In genomic region chr6:31215661-31216060, GRCm38 (mm10) we compare ENCODE assay signal across 8 mouse cellular contexts.
DNase-seq lines count a peak whose midpoint lies in the region; ATAC-seq and TF ChIP-seq lines count a peak whose summit lies in the region.

No protein-coding gene starts in this region.

- peak overlapping the region; percentile 97 for H3K9ac ChIP-seq in heart, adult 2 months (ENCODE audit: low read depth, low read length)
- H3K9ac ChIP-seq in forebrain, embryonic 13.5 days: peak overlapping the region; percentile 69; the same call in 1 of the 2 replicates
- H3K9ac ChIP-seq in liver, embryonic 13.5 days: no peak overlapping the region

- H3K4me2 ChIP-seq in forebrain, embryonic 13.5 days: peak overlapping the region; percentile 100
- peak overlapping the region; percentile 93 for H3K4me2 ChIP-seq in liver, embryonic 13.5 days

- no peak; the same call in 1 of the 2 replicates for ATAC-seq in forebrain, embryonic 13.5 days
- no peak for ATAC-seq in liver, embryonic 13.5 days (ENCODE audit: low read depth)
- ATAC-seq in erythroid progenitor cell, adult 5-6 weeks (replicated peaks; ENCODE audit: low FRiP score, poor library complexity, severe bottlenecking): no peak
- no peak for ATAC-seq in granulocyte monocyte progenitor cell, adult 5-6 weeks (replicated peaks; ENCODE audit: poor library complexity, severe bottlenecking)

- intact Hi-C loops in heart, adult 2 months (cut with DNase I): no loop called here

- TF ChIP-seq POLR2A in heart, adult 2 months (IDR thresholded peaks at IDR 0.05; ENCODE audit: insufficient read depth, low read depth, low read length): no peak

- peaks cover 12% of the 10 kb centered on the region for H3K4me1 ChIP-seq in heart, adult 2 months (ENCODE audit: control insufficient read depth, insufficient read depth, low read length)
- H3K4me1 ChIP-seq in forebrain, embryonic 13.5 days: peaks cover 35% of the 10 kb centered on the region
- peaks cover 35% of the 10 kb centered on the region for H3K4me1 ChIP-seq in liver, embryonic 13.5 days (replicated peaks)

- H3K36me3 ChIP-seq in heart, adult 2 months (ENCODE audit: control insufficient read depth, insufficient read depth, low read length): peaks cover 44% of the 10 kb centered on the region
- no peaks in the 10 kb centered on the region for H3K36me3 ChIP-seq in forebrain, embryonic 13.5 days (ENCODE audit: poor library complexity, severe bottlenecking)
- no peaks in the 10 kb centered on the region for H3K36me3 ChIP-seq in liver, embryonic 13.5 days

- no peak for TF ChIP-seq EP300 in heart, adult 2 months (IDR thresholded peaks at IDR 0.05; ENCODE audit: insufficient read depth, low read depth, low read length)

- no peak for TF ChIP-seq CTCF in heart, adult 2 months (IDR thresholded peaks at IDR 0.05)

- H3K27me3 ChIP-seq in heart, adult 2 months (ENCODE audit: control insufficient read depth, insufficient read depth, low read length): no peaks in the 10 kb centered on the region
- H3K27me3 ChIP-seq in forebrain, embryonic 13.5 days: peaks cover 64% of the 10 kb centered on the region
- peaks cover 72% of the 10 kb centered on the region for H3K27me3 ChIP-seq in liver, embryonic 13.5 days

- H3K27ac ChIP-seq in heart, adult 2 months: peak overlapping the region; percentile 100
- no peak overlapping the region for H3K27ac ChIP-seq in forebrain, embryonic 13.5 days
- no peak overlapping the region for H3K27ac ChIP-seq in liver, embryonic 13.5 days

- H3K4me3 ChIP-seq in heart, adult 2 months: peak overlapping the region; percentile 95
- peak overlapping the region; percentile 71 for H3K4me3 ChIP-seq in forebrain, embryonic 13.5 days
- peak overlapping the region; percentile 66 for H3K4me3 ChIP-seq in liver, embryonic 13.5 days (replicated peaks)

- H3K9me3 ChIP-seq in forebrain, embryonic 13.5 days (replicated peaks): no peaks in the 10 kb centered on the region
- H3K9me3 ChIP-seq in liver, embryonic 13.5 days (replicated peaks): no peaks in the 10 kb centered on the region

- peaks cover 8% of the 10 kb centered on the region for H3K79me2 ChIP-seq in heart, adult 2 months (replicated peaks; ENCODE audit: control insufficient read depth, insufficient read depth, low read length)

- 53% methylated on average over 8 of the region's 8 CpGs for WGBS in heart, adult 2 months
- 74% methylated on average over 8 of the region's 8 CpGs for WGBS in forebrain, embryonic 13.5 days
- WGBS in liver, embryonic 13.5 days (ENCODE audit: insufficient replicate concordance): 77% methylated on average over 8 of the region's 8 CpGs

- DNase-seq in heart, adult 2 months: no peak
- no peak for DNase-seq in heart, adult 8-10 months (ENCODE audit: low spot score)
- peak; percentile 15 to 24 for DNase-seq in B cell, adult 2 months
- no peak for DNase-seq in liver, embryonic 13.5 days
- DNase-seq in frontal cortex, postnatal 25 days (ENCODE audit: low spot score in 2 of 2): no peak

Comparison
In these comparisons a context has a peak if more than half of its experiments do, and no peak if none do; other contexts are left out.
1. DNase-seq: peak in B cell, adult 2 months (2 of 2); none in heart, adult 2 months (0 of 2), heart, adult 8-10 months (single experiment), liver, embryonic 13.5 days (single experiment) and frontal cortex, postnatal 25 days (0 of 2).
2. Peak in every context shown above with its lines, with median percentiles within 50 percentile points of each other: H3K4me3 ChIP-seq.